Mouse (Mus musculus): ENCODE measurements around the gene Lrrc1.

Gene Lrrc1

GRCm38 (mm10) chr9:77460408-77460807, 84.3 kb downstream of the Lrrc1 start:
- peak; percentile 31 for DNase-seq

- DNase-seq = no peak
These were observed 85.3 kb downstream of the Lrrc1 start for GRCm38 (mm10) chr9:77459365-77459764.

- DNase-seq = no peak
These were observed 88.4 kb downstream of the Lrrc1 start for GRCm38 (mm10) chr9:77456169-77456826.

GRCm38 (mm10) chr9:77455439-77456168, 89.1 kb downstream of the Lrrc1 start:
- DNase-seq = no peak

- DNase-seq = no peak
These were observed 92.4 kb downstream of the Lrrc1 start for GRCm38 (mm10) chr9:77452046-77452807.

- DNase-seq = no peak
These were observed 94.2 kb downstream of the Lrrc1 start for GRCm38 (mm10) chr9:77450447-77450846.

GRCm38 (mm10) chr9:77444876-77445275, 99.8 kb downstream of the Lrrc1 start:
- DNase-seq = no peak

- DNase-seq = no peak
These were observed 105.3 kb downstream of the Lrrc1 start for GRCm38 (mm10) chr9:77439371-77439770.

GRCm38 (mm10) chr9:77438836-77439271, 105.8 kb downstream of the Lrrc1 start:
- no peak for DNase-seq

- no peak for DNase-seq
These were observed 107.5 kb downstream of the Lrrc1 start for GRCm38 (mm10) chr9:77437131-77437530.

- DNase-seq = no peak
These were observed 109.7 kb downstream of the Lrrc1 start for GRCm38 (mm10) chr9:77434965-77435364.

- DNase-seq = peak; percentile 26
These were observed 111.2 kb downstream of the Lrrc1 start for GRCm38 (mm10) chr9:77433476-77433875.

- no peak for DNase-seq
These were observed 112.6 kb downstream of the Lrrc1 start for GRCm38 (mm10) chr9:77432030-77432429.

GRCm38 (mm10) chr9:77430413-77431087, 114.1 kb downstream of the Lrrc1 start:
- no peak for DNase-seq

GRCm38 (mm10) chr9:77429230-77430015, 115.2 kb downstream of the Lrrc1 start:
- peak; percentile 41 for DNase-seq

- DNase-seq = no peak
These were observed 115.9 kb downstream of the Lrrc1 start for GRCm38 (mm10) chr9:77428748-77429140.

GRCm38 (mm10) chr9:77428115-77428747, 116.4 kb downstream of the Lrrc1 start:
- DNase-seq = no peak

GRCm38 (mm10) chr9:77427292-77428114, 117.2 kb downstream of the Lrrc1 start:
- peak; percentile 55 for DNase-seq

- DNase-seq = peak; percentile 24
These were observed 118.6 kb downstream of the Lrrc1 start for GRCm38 (mm10) chr9:77426110-77426509.

- DNase-seq = no peak
These were observed 119.1 kb downstream of the Lrrc1 start for GRCm38 (mm10) chr9:77425553-77425952.

GRCm38 (mm10) chr9:77420200-77420585, 124.5 kb downstream of the Lrrc1 start:
- no peak for DNase-seq
